Mouse (Mus musculus) c-Kit-positive CD71-positive TER-119-positive erythroid progenitor cells, embryonic 14.5 days (primary cell): ENCODE results near the gene Add3.

Experiments used
- DNase-seq: peaks from one replicate; pipeline ENCODE4 v3.0.0-alpha.2; 2013; ENCODE audit warnings: low spot score

Add3 gene

GRCm38 (mm10) chr19:53166367-53166766, 26.1 kb downstream of the Add3 start:
- DNase-seq: no peak

DNA sequence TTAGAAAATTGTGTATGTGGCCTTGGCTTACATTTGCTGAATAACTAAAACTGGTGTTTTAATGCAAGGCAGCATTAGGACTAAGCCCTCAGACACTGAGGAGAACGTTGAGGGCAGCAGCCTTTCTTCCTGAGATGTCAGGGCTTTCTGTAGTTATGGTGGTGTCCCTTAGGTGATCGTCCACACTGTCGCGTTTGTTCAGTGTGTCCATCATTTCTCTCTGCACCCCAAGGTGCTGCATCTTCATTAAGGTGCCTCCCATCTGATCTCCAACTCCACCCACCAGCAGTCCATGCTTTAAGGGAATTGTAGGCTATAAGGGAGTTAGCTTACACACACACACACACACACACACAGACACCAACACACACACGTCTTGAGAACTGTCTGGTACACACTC, 28.3 kb downstream of the Add3 start:
- DNase-seq: no peak

DNA sequence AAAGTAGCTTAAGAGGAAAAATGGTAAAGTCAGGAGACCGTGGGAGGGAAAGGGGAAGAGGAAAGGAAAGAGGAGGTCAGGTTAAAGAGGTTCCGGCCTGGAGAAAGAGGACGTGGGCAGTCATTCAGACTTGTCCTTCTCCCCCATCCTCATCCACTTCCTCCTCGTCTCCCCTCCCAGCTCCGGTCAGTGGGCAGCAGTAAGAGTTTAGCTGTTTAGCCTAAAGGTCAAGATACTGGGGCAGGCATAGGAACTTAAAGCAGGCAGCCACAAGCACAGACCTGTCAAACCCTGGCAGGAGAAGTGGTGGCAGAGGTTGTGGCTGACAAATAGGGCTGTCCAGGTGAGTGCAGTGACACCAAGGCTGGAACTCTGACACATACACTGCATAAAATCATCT, 30.4 kb downstream of the Add3 start:
- DNase-seq: no peak

GRCm38 (mm10) chr19:53174034-53174433, 33.8 kb downstream of the Add3 start:
- no peak for DNase-seq

GRCm38 (mm10) chr19:53175550-53175949, 35.3 kb downstream of the Add3 start:
- no peak for DNase-seq

- DNase-seq: no peak
Measured at GRCm38 (mm10) chr19:53176518-53176917, 36.3 kb downstream of the Add3 start.

DNA sequence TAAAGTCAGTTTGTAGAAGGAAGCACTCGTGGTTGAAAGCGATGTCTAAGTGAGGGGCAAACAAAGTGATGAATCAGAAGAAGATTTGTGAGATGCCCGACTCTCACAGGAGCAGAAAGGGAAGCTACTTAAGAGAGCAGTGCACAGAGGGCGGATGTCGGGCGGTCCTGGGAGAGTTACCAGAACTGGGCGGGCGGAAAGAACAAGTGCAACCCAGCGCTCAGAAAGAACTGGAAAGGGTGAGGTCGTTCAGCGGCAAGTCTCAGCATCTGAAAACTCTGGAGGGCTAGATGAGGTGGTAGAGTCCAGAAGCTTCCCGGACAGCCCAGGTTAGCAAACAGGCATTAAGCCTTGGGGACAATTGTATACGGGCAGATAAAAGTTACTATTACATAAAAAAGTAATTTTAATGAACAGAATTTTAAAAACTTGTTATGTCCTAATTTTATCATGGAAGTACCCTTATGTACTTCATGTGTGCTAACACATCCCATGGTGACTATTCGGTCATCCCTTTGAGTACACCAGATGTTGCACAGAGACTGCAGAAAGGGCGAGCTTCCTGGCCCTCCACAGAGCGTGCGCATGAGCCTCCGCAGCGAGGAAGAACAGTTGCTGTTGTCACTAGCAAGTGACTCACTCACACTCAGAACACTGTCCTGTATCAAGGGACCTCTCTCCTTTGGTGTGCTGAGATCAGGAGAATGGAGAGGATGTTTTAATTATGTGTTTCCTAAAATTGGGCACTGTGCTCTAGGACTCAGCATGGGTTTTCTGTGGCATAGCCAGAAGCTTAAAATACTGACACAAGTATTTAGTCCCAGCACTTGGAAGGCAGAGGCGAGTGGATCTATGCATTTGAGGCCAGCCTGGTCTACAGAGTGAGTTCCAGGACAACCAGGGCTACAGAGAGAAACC, 38.6 kb downstream of the Add3 start:
- no peak for DNase-seq

DNA sequence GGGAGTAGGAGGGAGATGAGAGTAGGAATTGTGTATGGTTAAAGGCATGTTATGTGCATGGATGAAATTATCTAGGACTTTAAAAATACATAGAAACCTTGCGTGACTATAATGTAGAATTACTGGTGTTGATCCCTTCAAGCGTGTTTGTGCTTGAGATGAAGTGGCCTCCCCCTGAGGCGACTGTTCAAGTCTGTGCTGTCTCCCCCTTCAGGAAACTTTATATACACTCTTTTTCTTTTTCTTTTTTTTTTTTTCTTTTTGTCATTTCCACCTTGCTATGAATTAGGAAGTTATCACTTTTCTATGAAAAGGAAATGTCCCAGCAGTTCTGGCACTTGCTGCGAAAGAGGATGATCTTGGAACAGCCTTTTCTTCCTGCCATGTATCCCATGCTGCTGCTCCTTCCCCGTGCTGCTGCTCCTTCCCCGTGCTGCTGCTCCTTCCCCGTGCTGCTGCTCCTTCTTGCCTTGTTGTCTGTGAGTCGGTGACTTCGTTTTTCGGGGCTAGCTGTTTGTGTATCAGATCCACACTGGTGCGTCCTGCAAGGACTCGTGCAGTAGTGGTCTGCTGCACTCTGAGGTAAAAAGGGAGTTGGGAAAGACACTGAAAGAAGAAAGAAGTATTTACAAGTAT, 40.0 kb downstream of the Add3 start:
- no peak for DNase-seq

- DNase-seq: no peak
Measured at GRCm38 (mm10) chr19:53181003-53181861, 41.0 kb downstream of the Add3 start.

DNA sequence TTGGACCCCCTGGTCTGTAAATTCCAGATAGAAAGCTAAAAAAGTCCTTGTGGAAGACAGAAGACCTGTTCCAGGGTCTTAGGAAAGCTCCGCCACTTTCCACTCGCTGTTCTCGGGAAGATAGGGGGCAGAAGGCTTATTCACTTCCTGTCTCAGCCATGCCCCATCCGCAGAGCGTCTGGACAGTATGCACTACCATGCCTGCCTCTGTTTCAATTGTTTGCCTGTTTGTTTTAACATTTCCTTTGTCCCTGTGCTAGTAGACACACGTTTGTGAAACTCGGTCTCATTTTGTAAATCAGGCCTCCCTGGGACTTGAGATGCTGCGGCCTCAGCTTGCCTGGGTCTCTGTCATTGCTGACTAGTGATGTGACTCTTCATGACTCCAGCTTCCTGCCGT, 43.4 kb downstream of the Add3 start:
- DNase-seq: no peak

GRCm38 (mm10) chr19:53184216-53184615, 44.0 kb downstream of the Add3 start:
- DNase-seq: no peak

DNA sequence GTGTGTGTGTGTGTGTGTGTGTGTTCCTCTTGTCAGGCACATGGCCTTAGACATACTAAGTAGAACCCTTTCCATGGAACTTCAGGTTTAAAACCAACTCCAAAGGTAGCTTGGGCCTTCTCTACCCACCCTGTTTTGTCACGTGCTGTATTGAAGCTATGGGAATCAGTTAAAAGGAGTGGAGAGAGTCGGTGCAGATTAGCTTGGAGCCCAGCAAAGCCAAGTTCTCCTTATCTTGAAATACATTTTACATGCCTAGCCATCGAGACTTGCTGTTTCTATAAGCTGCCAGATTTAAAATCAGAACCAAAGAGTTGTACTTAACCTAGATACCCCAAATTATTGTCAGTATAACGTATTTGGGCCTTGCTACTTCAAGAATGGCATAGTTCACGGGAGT, 44.7 kb downstream of the Add3 start:
- peak; percentile 60 for DNase-seq

GRCm38 (mm10) chr19:53185486-53186134, 45.4 kb downstream of the Add3 start:
- peak; percentile 85 for DNase-seq

- no peak for DNase-seq
Measured at GRCm38 (mm10) chr19:53186456-53186855, 46.2 kb downstream of the Add3 start.

DNA sequence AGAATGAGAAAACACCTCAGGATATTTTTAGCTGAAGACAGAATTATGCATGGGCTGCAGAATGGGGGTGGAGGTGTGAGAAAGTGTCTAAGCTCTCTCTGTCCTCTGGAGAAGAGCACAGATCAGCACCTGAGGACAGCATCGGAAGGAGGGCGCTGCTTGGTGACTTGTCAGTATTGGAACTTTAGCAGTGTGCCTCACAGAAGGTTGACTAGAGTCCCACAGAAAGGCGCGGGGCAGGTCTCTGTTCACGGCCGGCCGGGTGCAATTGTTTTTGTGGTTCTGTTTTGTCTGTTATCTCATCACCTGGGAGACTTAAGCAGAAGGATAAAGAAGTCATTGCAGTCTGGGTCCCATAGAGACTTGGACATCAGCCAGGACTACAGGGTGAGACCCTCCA, 47.3 kb downstream of the Add3 start:
- no peak for DNase-seq

GRCm38 (mm10) chr19:53188186-53188585, 47.9 kb downstream of the Add3 start:
- DNase-seq: no peak

DNA sequence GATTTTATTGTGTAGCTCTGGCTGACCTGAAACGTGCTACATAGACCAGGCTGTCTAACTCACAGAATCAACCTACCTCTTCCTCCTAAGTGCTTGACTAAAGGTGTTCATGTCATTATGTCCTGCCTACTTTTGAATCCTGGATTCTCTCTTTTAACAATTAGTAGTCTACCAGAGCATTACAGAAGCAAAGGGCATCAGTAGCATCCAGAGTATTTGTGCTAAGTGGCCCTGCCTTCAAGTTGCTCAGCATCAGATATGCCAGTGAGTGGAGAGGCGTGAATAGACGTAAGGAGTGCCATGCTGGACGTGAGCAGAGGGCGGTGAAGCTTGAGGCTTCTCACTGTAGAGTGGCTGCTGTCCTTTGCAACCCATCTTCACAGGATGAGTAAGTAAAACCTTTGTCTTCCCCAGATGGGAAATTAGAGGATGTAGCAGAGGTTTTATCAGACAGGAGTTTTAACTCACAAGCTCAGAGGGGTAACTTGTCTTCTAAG, 48.5 kb downstream of the Add3 start:
- no peak for DNase-seq

- no peak for DNase-seq
Measured at GRCm38 (mm10) chr19:53189736-53190135, 49.5 kb downstream of the Add3 start.

- no peak for DNase-seq
Measured at GRCm38 (mm10) chr19:53190232-53190631, 50.0 kb downstream of the Add3 start.

DNA sequence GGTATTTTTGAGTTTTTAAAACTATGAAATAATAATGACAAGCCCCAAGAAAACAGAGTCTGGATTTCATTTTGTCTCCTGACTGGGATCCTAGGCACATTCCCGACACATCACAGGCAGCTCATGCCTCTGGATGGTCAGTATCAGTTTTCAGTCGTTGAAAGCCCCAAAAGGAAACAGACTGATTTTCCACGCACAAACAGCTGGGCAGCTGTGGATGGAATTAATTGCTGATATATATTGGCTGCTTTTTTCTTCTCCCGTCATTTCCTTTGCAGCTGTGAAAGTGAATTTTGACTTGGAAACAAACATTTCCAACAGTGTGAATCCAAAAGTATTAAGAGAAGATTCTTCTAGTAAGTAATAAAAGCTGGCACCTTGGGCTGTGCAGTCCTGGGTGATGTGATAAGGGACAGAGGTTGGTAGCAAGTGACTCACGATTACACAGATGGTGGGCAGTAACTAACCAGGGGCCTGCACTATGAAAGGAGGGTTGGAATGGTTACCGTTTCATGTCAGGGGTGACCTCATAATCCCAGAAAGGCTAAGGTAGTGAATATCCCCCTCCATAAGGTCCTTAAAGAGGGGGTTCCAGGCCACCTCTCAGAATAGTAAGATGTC, 51.7 kb downstream of the Add3 start:
- peak; percentile 59 for DNase-seq

DNA sequence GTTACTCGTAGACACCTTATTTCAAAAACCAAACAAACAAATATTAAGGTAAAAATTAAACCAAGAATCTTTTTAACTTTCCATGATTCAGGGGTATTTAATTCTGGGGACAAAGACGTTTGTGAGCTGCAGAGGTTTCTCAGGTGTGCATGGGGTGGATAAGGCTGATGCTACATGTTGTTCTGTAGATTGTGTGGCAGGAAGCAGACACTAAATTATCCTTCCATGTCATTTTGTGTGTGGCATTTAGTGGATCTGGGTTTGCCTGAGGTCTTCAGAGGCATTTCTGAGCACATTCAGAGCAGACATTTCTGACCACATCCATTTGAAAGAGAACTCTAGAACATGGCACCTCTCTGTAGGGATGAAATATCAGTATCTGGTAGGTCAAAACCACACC, 52.9 kb downstream of the Add3 start:
- no peak for DNase-seq
